In the genomic region with DNA sequence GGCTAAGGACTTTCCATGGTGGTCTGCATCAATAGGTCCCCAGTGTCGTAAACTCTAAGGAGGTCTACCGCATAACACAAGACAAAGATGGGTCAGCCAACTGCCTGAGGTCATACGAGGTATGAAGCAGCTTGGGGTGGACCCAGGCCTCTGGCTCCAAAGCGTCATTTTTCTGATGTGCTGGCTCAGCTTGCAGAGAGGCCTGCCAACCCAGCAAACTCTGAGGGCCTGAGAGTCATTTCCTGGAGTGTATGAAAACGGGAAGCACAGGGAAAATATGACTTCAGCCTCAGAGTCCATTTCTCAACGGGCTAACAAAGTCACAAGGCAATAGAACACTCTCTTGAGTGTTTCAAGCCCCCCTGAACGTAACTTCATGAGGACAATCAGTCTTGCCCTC, we compare ENCODE assay signal across 12 mouse cellular contexts. TPM values are rescaled to one million over a fixed set of nuclear protein-coding genes. Genes with fewer than 3 reads are reported as not detected.
DNase-seq lines count a peak whose midpoint lies in the region; ATAC-seq and TF ChIP-seq lines count a peak whose summit lies in the region.
"Had no signal": no experiment of that assay in that cellular context is flagged by ENCODE, and none has a peak within 500 bp of the region (broad histone marks: within the 10 kb centered on the region; RNA-seq: fewer than 3 reads in every experiment).

No protein-coding gene starts in this region.

- no peaks in the 10 kb centered on the region for H3K27me3 ChIP-seq in forebrain, postnatal 0 days (ENCODE audit: insufficient read depth, low read length)
- H3K27me3 ChIP-seq: heart, embryonic 15.5 days had no signal

- peak; percentile 81 for ATAC-seq in megakaryocyte, adult 5-6 weeks (ENCODE audit: poor library complexity, severe bottlenecking)
- ATAC-seq in forebrain, postnatal 0 days, result no peak

- H3K27ac ChIP-seq in forebrain, postnatal 0 days (ENCODE audit: low read depth, low read length), result no peak overlapping the region
- H3K27ac ChIP-seq: forebrain, embryonic 10.5 days; heart, embryonic 15.5 days had no signal

- TF ChIP-seq CTCF in forebrain, postnatal 0 days (IDR thresholded peaks at IDR 0.05; ENCODE audit: low read depth), result no peak

- intact Hi-C loops in heart, postnatal 10 days (cut with DNase I), result no loop called here

- no peak overlapping the region for H3K4me2 ChIP-seq in forebrain, postnatal 0 days (ENCODE audit: low read depth)
- H3K4me2 ChIP-seq: heart, embryonic 15.5 days had no signal

- H3K4me3 ChIP-seq in forebrain, postnatal 0 days (ENCODE audit: low read depth, low read length), result no peak overlapping the region
- H3K4me3 ChIP-seq: forebrain, embryonic 10.5 days; heart, embryonic 15.5 days; midbrain, embryonic 10.5 days had no signal

- H3K9ac ChIP-seq in forebrain, postnatal 0 days, result no peak overlapping the region
- H3K9ac ChIP-seq: heart, embryonic 15.5 days had no signal

- H3K4me1 ChIP-seq in forebrain, postnatal 0 days (ENCODE audit: insufficient read depth), result 0 out of 2 replicates have a peak, but pooled peaks cover 2% of the 10 kb centered on the region

- H3K36me3 ChIP-seq in forebrain, postnatal 0 days (ENCODE audit: insufficient read depth), result peaks cover 13% of the 10 kb centered on the region; the same call in 1 of the 2 replicates

- 79% methylated on average over 7 of the region's 7 CpGs for WGBS in forebrain, postnatal 0 days

- peak; percentile 75 for DNase-seq in kidney, postnatal 10 days
- no peak for DNase-seq in kidney, adult 18-20 months
- peak; percentile 60 for DNase-seq in fibroblast of lung, adult 2 months (ENCODE audit: low read depth)
- DNase-seq in heart, postnatal 10 days, result peak; percentile 80 to 81
- DNase-seq in forebrain, postnatal 0 days, result no peak
- no peak for DNase-seq in cerebellum, postnatal 4 days (ENCODE audit: low spot score in 2 of 2)
- DNase-seq in urinary bladder, postnatal 10 days (ENCODE audit: low spot score), result no peak
- DNase-seq: cerebellum, postnatal 14 days had no signal

- H3K9me3 ChIP-seq in forebrain, postnatal 0 days (ENCODE audit: low read length), result no peaks in the 10 kb centered on the region
- H3K9me3 ChIP-seq: forebrain, embryonic 10.5 days; heart, embryonic 15.5 days; midbrain, embryonic 10.5 days had no signal

RNA-seq across cellular contexts. Expression of a gene that starts 28.9 kb away (rescaled TPM):
- 10 to 100 TPM; 32.7 to 33.7 TPM for total RNA-seq in heart, postnatal 10 days (2021)
- 61.3 and 66.5 TPM in 2 replicates for total RNA-seq in megakaryocyte, adult 5-6 weeks (2015)
- 64.9 and 75.6 TPM in 2 replicates for total RNA-seq in megakaryocyte, adult 5-6 weeks (2017)
- 30.7 and 35.5 TPM in 2 replicates for total RNA-seq in forebrain, postnatal 0 days (2014; rRNA removed)
- polyA plus RNA-seq in forebrain, postnatal 0 days (2015; fragmentation: Nextera tagmentation; extraction: Ambion mirVana), result 9.0 and 10.3 TPM in 2 replicates

Comparison
In these comparisons a context has a peak if more than half of its experiments do, and no peak if none do; other contexts are left out.
1. DNase-seq: peak in kidney, postnatal 10 days (single experiment), fibroblast of lung, adult 2 months (single experiment) and heart, postnatal 10 days (2 of 2); none in kidney, adult 18-20 months (single experiment), forebrain, postnatal 0 days (single experiment), cerebellum, postnatal 4 days (0 of 2) and urinary bladder, postnatal 10 days (single experiment).